Mouse (Mus musculus) small intestine, adult 2 months (tissue): Measurements from ENCODE around the gene Fam222b.

Source experiments
- CTCF ChIP-seq: fragments of 200-500 bp; IDR thresholded peaks from 2 replicates; pipeline ENCODE4 v1.5.1; 2012; ENCODE audit warnings: low read depth, mild to moderate bottlenecking, control low read depth, inconsistent platforms, low read length, moderate library complexity, mixed read lengths; ENCODE audit not compliant: insufficient replicate concordance, insufficient read length; ENCODE audit errors: extremely low read depth
- POLR2A ChIP-seq: fragments of 200-500 bp; IDR thresholded peaks from 2 replicates; pipeline ENCODE4 v1.6.1; 2012; ENCODE audit warnings: low read depth, mild to moderate bottlenecking, control low read depth, inconsistent platforms, low read length, moderate library complexity

- TF ChIP-seq CTCF: no peak
- no peak for TF ChIP-seq POLR2A
These were observed 51.7 kb downstream of the Fam222b start for GRCm38 (mm10) chr11:78146168-78146567.
